Mouse (Mus musculus): Measurements from ENCODE around the gene Bcas1. TPM values are rescaled to one million over a fixed set of nuclear protein-coding genes. Genes with fewer than 3 reads are reported as not detected.

The Bcas1 gene
- 7.4 and 15.6 TPM in 2 replicates for polyA plus RNA-seq (2012; rRNA removed; ENCODE audit: low replicate concordance)

GRCm38 (mm10) chr2:170427704-170428103 lies at the start of gene Bcas1:
Gene Bcas1, minus strand, starts transcription at chr2:170427845.

Other genes with a start within 250 kb of the Bcas1 start
- gene Pfdn4, start 68.6 kb upstream of the Bcas1 start, polyA plus RNA-seq (2012; rRNA removed; ENCODE audit: low replicate concordance), result 2.4 and 2.6 TPM in 2 replicates
- not detected in 2 replicates for gene Cyp24a1, start 69.3 kb upstream of the Bcas1 start, polyA plus RNA-seq (2012; rRNA removed; ENCODE audit: low replicate concordance)
- not detected in 2 replicates for gene 4930470P17Rik, start 174.2 kb upstream of the Bcas1 start, polyA plus RNA-seq (2012; rRNA removed; ENCODE audit: low replicate concordance)